Mouse (Mus musculus) stomach, postnatal 0 days (tissue): ENCODE data around the gene Trpm3.

ENCODE experiments used
- CTCF ChIP-seq: IDR thresholded peaks from 2 replicates; pipeline ENCODE4 v1.5.1; 2016; ENCODE audit warnings: antibody characterized with exemption, low read depth, mild to moderate bottlenecking, moderate library complexity
- EP300 ChIP-seq: optimal IDR thresholded peaks from 2 replicates; pipeline ENCODE3; 2016; ENCODE audit warnings: antibody characterized with exemption

DNA sequence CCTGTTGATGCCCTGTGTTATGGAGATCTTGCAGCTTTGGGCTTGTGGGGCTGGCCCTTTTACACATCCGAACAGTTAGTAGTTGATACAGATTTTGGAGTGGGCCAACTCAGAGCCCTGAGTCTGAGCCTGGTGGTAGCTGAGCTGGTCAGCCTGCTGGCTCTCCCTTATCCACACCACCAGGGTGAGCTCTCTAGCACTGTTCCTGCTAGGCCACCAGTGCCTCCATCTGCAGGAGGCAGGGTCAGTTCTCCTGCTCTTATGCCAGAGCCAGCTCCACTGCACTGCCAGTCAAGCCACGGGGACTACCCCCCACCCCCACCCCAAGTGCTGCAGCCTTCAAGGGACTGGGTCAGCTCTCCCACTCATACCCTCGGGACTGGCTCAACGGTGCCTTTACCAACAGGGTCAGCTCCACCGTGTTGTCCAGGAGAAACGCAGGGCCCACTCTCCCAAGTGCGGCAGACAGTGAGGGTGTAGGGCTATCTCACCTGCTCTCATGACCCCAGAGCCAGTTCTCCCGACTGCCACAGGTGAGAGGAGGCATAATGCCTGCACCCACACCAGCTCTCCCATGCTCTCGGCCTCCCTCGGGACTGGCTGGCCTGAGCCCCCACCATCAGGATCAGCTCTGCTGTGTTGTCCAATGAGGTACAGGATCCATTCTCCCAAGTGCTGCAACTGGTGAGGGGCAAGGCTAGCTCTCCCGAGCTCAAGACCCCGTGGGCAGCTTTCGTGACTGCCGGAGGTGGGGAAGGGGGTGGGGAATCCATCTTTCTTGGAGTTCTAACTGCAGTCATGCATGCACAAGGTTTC is 821.8 kb downstream of the Trpm3 start:
- TF ChIP-seq CTCF: peak; percentile 43
- no peak for TF ChIP-seq EP300
